Mouse (Mus musculus) intestine, embryonic 14.5 days (tissue): Measurements from ENCODE around the gene Mepce. TPM values are rescaled to one million over a fixed set of nuclear protein-coding genes. Genes with fewer than 3 reads are reported as not detected.
A peak's percentile ranks its signal among the peaks of the same experiment; 100 is the strongest.
"Not testable (repeated sequence)": the region's sequence is repeated elsewhere in the genome, so short reads cannot be mapped to it uniquely, and the experiment has no call there.

Source experiments
- ATAC-seq: fragments of 200-750 bp; cut with Nextera tagmentation; replicated peaks from 2 replicates; pipeline ENCODE4 v1.8.0; 2017; ENCODE audit warnings: low read depth, moderate number of reproducible peaks, moderate TSS enrichment, moderate library complexity; ENCODE audit not compliant: low FRiP score, low TSS enrichment
- DNase-seq: peaks from one replicate; pipeline ENCODE4 v3.0.0-alpha.2; 2018; ENCODE audit warnings: low spot score
- H3K27ac ChIP-seq: fragments of 300-500 bp; sonication (generic); 2 replicates; pipeline ENCODE4 v1.5.1; 2014; ENCODE audit warnings: low read depth, mild to moderate bottlenecking, control low read depth
- H3K27me3 ChIP-seq: fragments of 300-500 bp; sonication (generic); replicated peaks from 2 replicates; pipeline ENCODE4 v1.6.1; 2014; ENCODE audit warnings: low read length, control low read depth; ENCODE audit not compliant: control insufficient read depth, insufficient read depth
- H3K36me3 ChIP-seq: fragments of 300-500 bp; sonication (generic); 2 replicates; pipeline ENCODE4 v1.6.1; 2014; ENCODE audit warnings: low read length, control low read depth; ENCODE audit not compliant: control insufficient read depth, insufficient read depth
- H3K4me1 ChIP-seq: fragments of 300-500 bp; sonication (generic); replicated peaks from 2 replicates; pipeline ENCODE4 v1.6.1; 2014; ENCODE audit warnings: low read length, control low read depth, mixed read lengths; ENCODE audit not compliant: control insufficient read depth, insufficient read depth
- H3K4me2 ChIP-seq: fragments of 300-500 bp; sonication (generic); 2 replicates; pipeline ENCODE4 v1.6.1; 2014; ENCODE audit warnings: low read length
- H3K4me3 ChIP-seq: fragments of 300-500 bp; sonication (generic); 2 replicates; pipeline ENCODE4 v1.5.1; 2014; ENCODE audit warnings: low read depth, low read length, control low read depth, mixed read lengths
- H3K9ac ChIP-seq: fragments of 300-500 bp; sonication (generic); 2 replicates; pipeline ENCODE4 v1.6.1; 2014; ENCODE audit warnings: mild to moderate bottlenecking, low read length
- H3K9me3 ChIP-seq: fragments of 300-500 bp; sonication (generic); 2 replicates; pipeline ENCODE4 v1.6.1; 2016; ENCODE audit warnings: low read length, control low read depth; ENCODE audit not compliant: control insufficient read depth
- WGBS: fragments of 180-500 bp; shearing (Covaris S2); extraction: QIAGEN DNeasy Blood & Tissue Kit; methylation state at CpG from one replicate; pipeline ENCODE4 v1.1.7; 2014; 5-methylcytosine and 5-hydroxymethylcytosine counted together
- polyA plus RNA-seq: library from polyadenylated mRNA; unstranded; fragments of >200 nt; fragmentation: Nextera tagmentation; extraction: Ambion mirVana; gene quantifications from 2 replicates; pipeline ENCODE4 v1.2.1, GENCODE M21; 2014

Gene Mepce
- 12.1 and 15.4 TPM in 2 replicates for polyA plus RNA-seq

- DNase-seq = peak; percentile 94
- peaks cover 21% of the 10 kb centered on the region for H3K36me3 ChIP-seq
- H3K4me3 ChIP-seq = peak within 1 kb of the TSS; percentile 71
- no peaks in the 10 kb centered on the region for H3K9me3 ChIP-seq
- peak; percentile 62 for ATAC-seq
- peaks cover 33% of the 10 kb centered on the region for H3K4me1 ChIP-seq
- H3K27me3 ChIP-seq = no peaks in the 10 kb centered on the region
- under 1% methylated on average over 48 of the region's 48 CpGs for WGBS
- peak within 1 kb of the TSS; percentile 92 for H3K9ac ChIP-seq
- H3K4me2 ChIP-seq = peak within 1 kb of the TSS; percentile 88
- H3K27ac ChIP-seq = peak within 1 kb of the TSS; percentile 91
These were observed at the start of gene Mepce, which contains the start of gene Zcwpw1 for GRCm38 (mm10) chr5:137787151-137787928. Gene Mepce (minus strand): TSS chr5:137787655. Gene Zcwpw1 (plus strand): TSS chr5:137787798.

DNA sequence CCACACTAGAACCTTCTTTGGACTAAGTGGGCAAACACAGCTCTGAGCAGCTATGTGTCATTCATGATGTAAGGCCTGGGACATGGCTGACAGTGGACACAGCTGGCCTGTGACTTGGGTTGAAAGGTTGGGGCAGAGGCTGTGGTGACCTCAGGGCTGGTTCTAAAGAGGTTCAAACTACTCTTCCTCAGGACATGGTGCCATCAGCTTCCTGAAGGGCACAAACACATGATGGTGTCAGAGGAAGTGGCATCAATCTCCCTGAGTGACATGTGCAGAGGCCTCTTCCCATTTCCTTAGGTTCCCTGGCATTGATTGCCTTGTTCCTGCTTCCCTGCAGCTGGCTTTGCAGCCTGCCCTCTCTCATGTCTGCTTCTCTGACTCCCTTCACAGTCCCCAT lies 49.7 kb upstream of the Mepce start:
- DNase-seq, H3K4me3 ChIP-seq, H3K36me3 ChIP-seq, ATAC-seq, H3K4me2 ChIP-seq, H3K27ac ChIP-seq, H3K4me1 ChIP-seq, H3K27me3 ChIP-seq, H3K9me3 ChIP-seq, H3K9ac ChIP-seq: not testable (repeated sequence)

DNA sequence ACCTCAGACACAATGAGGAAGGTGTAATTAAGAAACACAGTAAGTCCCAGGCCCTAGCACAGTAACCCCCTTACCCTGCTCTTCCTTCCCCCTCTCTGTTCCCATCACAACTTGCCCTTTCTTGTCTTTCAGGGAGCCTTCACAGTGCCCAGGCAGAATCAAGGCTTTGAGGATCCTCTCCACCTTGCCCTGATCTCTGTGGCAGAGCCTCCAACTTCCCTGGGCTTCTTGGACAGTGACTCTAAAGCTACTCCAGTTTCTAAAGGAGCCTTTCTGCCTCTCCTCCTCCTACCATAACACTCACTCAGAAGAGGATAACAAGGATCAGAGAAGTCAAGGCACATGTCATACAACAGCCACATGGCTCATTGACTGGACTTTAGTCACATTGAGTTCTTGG lies 49.2 kb upstream of the Mepce start:
- H3K36me3 ChIP-seq = no peaks in the 10 kb centered on the region
- H3K27ac ChIP-seq = no peak overlapping the region
- no peak overlapping the region for H3K4me3 ChIP-seq
- no peak overlapping the region for H3K4me2 ChIP-seq
- H3K9me3 ChIP-seq = no peaks in the 10 kb centered on the region
- ATAC-seq (no peak), DNase-seq (peak; percentile 13)
- no peak overlapping the region for H3K9ac ChIP-seq
- H3K27me3 ChIP-seq = no peaks in the 10 kb centered on the region
- H3K4me1 ChIP-seq = no peaks in the 10 kb centered on the region

- not testable (repeated sequence) for H3K4me3 ChIP-seq, H3K4me2 ChIP-seq, H3K27me3 ChIP-seq, H3K9ac ChIP-seq, H3K4me1 ChIP-seq, H3K9me3 ChIP-seq, DNase-seq, H3K27ac ChIP-seq, H3K36me3 ChIP-seq, ATAC-seq
- WGBS = 86% methylated on average over 2 of the region's 2 CpGs
These were observed 48.6 kb upstream of the Mepce start, which contains the start of gene Pilra for GRCm38 (mm10) chr5:137835966-137836520. Gene Pilra (minus strand): TSS chr5:137836281.

- no peak overlapping the region for H3K4me3 ChIP-seq
- no peak overlapping the region for H3K4me2 ChIP-seq
- no peaks in the 10 kb centered on the region for H3K4me1 ChIP-seq
- H3K27ac ChIP-seq = no peak overlapping the region
- 52% methylated on average over 4 of the region's 4 CpGs for WGBS
- DNase-seq (no peak), ATAC-seq (no peak)
- H3K9ac ChIP-seq = no peak overlapping the region
- no peaks in the 10 kb centered on the region for H3K27me3 ChIP-seq
- H3K9me3 ChIP-seq = no peaks in the 10 kb centered on the region
- H3K36me3 ChIP-seq = no peaks in the 10 kb centered on the region
These were observed 46.0 kb upstream of the Mepce start for GRCm38 (mm10) chr5:137833500-137833899.

DNA sequence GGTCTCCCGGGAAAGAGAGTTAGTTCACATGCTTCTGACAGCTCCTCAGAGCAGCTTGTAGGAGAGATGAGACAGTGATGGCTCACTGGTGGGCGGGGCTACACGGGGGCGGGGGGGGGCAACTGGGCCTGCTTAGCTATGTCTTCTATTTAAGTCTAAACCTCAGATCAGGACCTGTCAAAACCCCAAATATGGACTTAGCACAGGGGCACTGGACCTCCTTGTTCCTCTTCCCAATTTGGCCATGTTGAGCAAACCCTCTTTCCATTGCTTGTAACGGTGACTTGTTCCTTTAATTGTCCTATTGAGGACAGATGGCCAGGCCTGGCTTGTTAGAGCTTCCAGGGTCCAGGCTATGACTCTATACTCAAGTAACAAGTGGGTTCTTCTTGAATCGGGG lies 44.1 kb upstream of the Mepce start:
- Histone ChIP-seq H3K4me3 (no peak overlapping the region), H3K36me3 (no peaks in the 10 kb centered on the region), H3K4me1 (no peaks in the 10 kb centered on the region), H3K27me3 (no peaks in the 10 kb centered on the region), H3K9me3 (no peaks in the 10 kb centered on the region), H3K4me2 (no peak overlapping the region), H3K27ac (no peak overlapping the region), H3K9ac (no peak overlapping the region)
- 71% methylated on average over 6 of the region's 6 CpGs for WGBS
- peak; percentile 20 for DNase-seq
- ATAC-seq = no peak

- Histone ChIP-seq H3K36me3 (no peaks in the 10 kb centered on the region), H3K9ac (no peak overlapping the region), H3K4me2 (no peak overlapping the region), H3K9me3 (no peaks in the 10 kb centered on the region), H3K4me1 (no peaks in the 10 kb centered on the region), H3K27me3 (no peaks in the 10 kb centered on the region), H3K4me3 (no peak overlapping the region), H3K27ac (no peak overlapping the region)
- DNase-seq (no peak), ATAC-seq (no peak)
- 85% methylated on average over 4 of the region's 4 CpGs for WGBS
These were observed 43.7 kb upstream of the Mepce start for GRCm38 (mm10) chr5:137831106-137831505.

DNA sequence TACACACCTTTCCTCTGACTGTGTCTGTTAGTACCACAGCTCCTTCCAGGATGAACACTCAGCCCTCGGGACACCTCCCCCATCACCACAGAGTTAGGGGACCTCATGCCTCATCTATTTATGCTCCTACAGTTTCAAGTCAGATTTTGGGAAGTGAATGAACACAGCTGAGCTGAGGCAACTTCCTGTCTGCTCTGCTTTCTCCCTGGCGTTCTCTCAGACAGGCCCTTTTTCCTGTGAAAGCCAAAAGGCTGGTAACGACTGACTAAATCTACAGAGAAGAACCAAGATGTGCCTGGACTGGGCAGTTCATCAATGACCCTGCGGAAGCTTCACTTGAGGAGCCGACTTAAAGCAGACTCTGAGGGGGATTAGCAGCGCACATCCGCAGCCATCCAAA lies 42.8 kb upstream of the Mepce start:
- no peak for ATAC-seq
- no peak for DNase-seq
- Histone ChIP-seq H3K9ac (no peak overlapping the region), H3K4me2 (no peak overlapping the region), H3K4me3 (no peak overlapping the region), H3K27me3 (no peaks in the 10 kb centered on the region), H3K4me1 (no peaks in the 10 kb centered on the region), H3K36me3 (no peaks in the 10 kb centered on the region), H3K9me3 (no peaks in the 10 kb centered on the region), H3K27ac (peak overlapping the region; percentile 38; the same call in 1 of the 2 replicates)
- WGBS = 68% methylated on average over 7 of the region's 7 CpGs

GRCm38 (mm10) chr5:137828694-137829093 lies 41.2 kb upstream of the Mepce start:
- H3K9me3 ChIP-seq = no peaks in the 10 kb centered on the region
- no peaks in the 10 kb centered on the region for H3K27me3 ChIP-seq
- no peaks in the 10 kb centered on the region for H3K4me1 ChIP-seq
- H3K36me3 ChIP-seq = no peaks in the 10 kb centered on the region
- no peak overlapping the region for H3K9ac ChIP-seq
- DNase-seq (no peak), ATAC-seq (no peak)
- no peak overlapping the region for H3K4me2 ChIP-seq
- H3K27ac ChIP-seq = no peak overlapping the region
- 82% methylated on average over 6 of the region's 6 CpGs for WGBS
- no peak overlapping the region for H3K4me3 ChIP-seq
